ENCODE assay signal across 8 mouse cellular contexts in the genomic region with DNA sequence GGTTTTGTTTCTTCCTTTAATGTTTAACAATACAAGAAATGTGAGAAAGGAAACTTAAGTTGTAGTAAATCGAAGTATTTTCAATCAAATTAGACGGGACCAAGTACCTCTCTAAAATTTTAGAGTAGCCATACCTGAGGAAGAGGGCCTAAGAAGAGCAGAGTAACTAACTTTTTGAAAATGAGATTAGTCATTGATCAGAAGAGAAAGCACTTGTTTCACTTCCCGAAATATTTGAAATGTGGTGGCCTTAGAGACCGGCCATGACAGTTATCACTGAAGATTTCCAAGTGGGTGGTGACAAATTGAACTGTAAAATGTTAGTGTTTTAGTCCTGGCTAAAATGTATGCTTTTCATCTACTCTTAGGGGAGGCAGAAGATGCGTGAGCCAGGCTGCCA. TPM values are rescaled to one million over a fixed set of nuclear protein-coding genes. Genes with fewer than 3 reads are reported as not detected.
DNase-seq lines count a peak whose midpoint lies in the region; ATAC-seq and TF ChIP-seq lines count a peak whose summit lies in the region.

No protein-coding gene starts in this region.

- intact Hi-C loops in left cerebral cortex, postnatal 36 days (cut with DNase I): no loop called here

- peak overlapping the region; percentile 75 for H3K4me2 ChIP-seq in heart, embryonic 11.5 days
- peak overlapping the region; percentile 57 for H3K4me2 ChIP-seq in hindbrain, postnatal 0 days (ENCODE audit: low read depth, low read length)
- peak overlapping the region; percentile 54 for H3K4me2 ChIP-seq in midbrain, embryonic 12.5 days (replicated peaks)

- H3K9ac ChIP-seq in heart, embryonic 11.5 days (ENCODE audit: low read depth, low read length): peak overlapping the region; percentile 72
- H3K9ac ChIP-seq in hindbrain, postnatal 0 days (replicated peaks; ENCODE audit: low read length): no peak overlapping the region
- peak overlapping the region; percentile 44; the same call in 1 of the 2 replicates for H3K9ac ChIP-seq in midbrain, embryonic 12.5 days (replicated peaks)

- WGBS in heart, embryonic 11.5 days (ENCODE audit: insufficient replicate concordance): 30% methylated on average over 5 of the region's 5 CpGs
- 44% methylated on average over 5 of the region's 5 CpGs for WGBS in embryonic facial prominence, embryonic 10.5 days
- 62% methylated on average over 5 of the region's 5 CpGs for WGBS in hindbrain, postnatal 0 days
- 28% methylated on average over 5 of the region's 5 CpGs for WGBS in midbrain, embryonic 12.5 days

- no peaks in the 10 kb centered on the region for H3K36me3 ChIP-seq in heart, embryonic 11.5 days (ENCODE audit: control insufficient read depth, insufficient read depth, low read length)
- peaks cover 10% of the 10 kb centered on the region for H3K36me3 ChIP-seq in embryonic facial prominence, embryonic 10.5 days (replicated peaks)
- no peaks in the 10 kb centered on the region for H3K36me3 ChIP-seq in hindbrain, postnatal 0 days (ENCODE audit: insufficient read depth, low read length)
- H3K36me3 ChIP-seq in midbrain, embryonic 12.5 days: no peaks in the 10 kb centered on the region

- no peaks in the 10 kb centered on the region for H3K27me3 ChIP-seq in heart, embryonic 11.5 days (ENCODE audit: control insufficient read depth, insufficient read depth, low read length)
- no peaks in the 10 kb centered on the region for H3K27me3 ChIP-seq in embryonic facial prominence, embryonic 10.5 days (replicated peaks; ENCODE audit: low read depth, poor library complexity, severe bottlenecking)
- H3K27me3 ChIP-seq in hindbrain, postnatal 0 days (ENCODE audit: insufficient read depth, low read length): no peaks in the 10 kb centered on the region
- H3K27me3 ChIP-seq in midbrain, embryonic 12.5 days: no peaks in the 10 kb centered on the region

- no peak for ATAC-seq in heart, embryonic 11.5 days (replicated peaks; ENCODE audit: insufficient number of reproducible peaks, low FRiP score, low TSS enrichment)
- no peak for ATAC-seq in hindbrain, postnatal 0 days
- ATAC-seq in midbrain, embryonic 12.5 days (ENCODE audit: low FRiP score, low read depth): no peak
- no peak for ATAC-seq in erythroid progenitor cell, adult 5-6 weeks (replicated peaks; ENCODE audit: low FRiP score, poor library complexity, severe bottlenecking)

- H3K4me3 ChIP-seq in heart, embryonic 11.5 days (ENCODE audit: low read depth, low read length): peak overlapping the region; percentile 38
- peak overlapping the region; percentile 54 for H3K4me3 ChIP-seq in embryonic facial prominence, embryonic 10.5 days
- H3K4me3 ChIP-seq in hindbrain, postnatal 0 days (ENCODE audit: low read length): peak overlapping the region; percentile 29
- H3K4me3 ChIP-seq in midbrain, embryonic 12.5 days: peak overlapping the region; percentile 31

- DNase-seq in heart, adult 8-10 months (ENCODE audit: low spot score): no peak
- DNase-seq in embryonic facial prominence, embryonic 10.5 days (ENCODE audit: low spot score): no peak
- DNase-seq in hindbrain, postnatal 0 days (ENCODE audit: low spot score): no peak
- no peak for DNase-seq in layer of hippocampus, postnatal 14 days (ENCODE audit: low spot score in 2 of 2)
- no peak for DNase-seq in left cerebral cortex, postnatal 36 days (ENCODE audit: low spot score in 2 of 2)

- peaks cover 7% of the 10 kb centered on the region for H3K4me1 ChIP-seq in heart, embryonic 11.5 days (ENCODE audit: control insufficient read depth, insufficient read depth, low read length)
- peaks cover 59% of the 10 kb centered on the region for H3K4me1 ChIP-seq in embryonic facial prominence, embryonic 10.5 days
- 0 out of 2 replicates have a peak, but pooled peaks cover 2% of the 10 kb centered on the region for H3K4me1 ChIP-seq in hindbrain, postnatal 0 days (ENCODE audit: insufficient read depth, low read length)
- peaks cover 24% of the 10 kb centered on the region for H3K4me1 ChIP-seq in midbrain, embryonic 12.5 days

- no peak for TF ChIP-seq CTCF in hindbrain, postnatal 0 days (IDR thresholded peaks at IDR 0.05; ENCODE audit: low read depth)

- peak overlapping the region; percentile 89 for H3K27ac ChIP-seq in heart, embryonic 11.5 days (ENCODE audit: low read depth, low read length)
- peak overlapping the region; percentile 86 for H3K27ac ChIP-seq in embryonic facial prominence, embryonic 10.5 days (replicated peaks)
- 0 out of 2 replicates have a peak overlapping the region, but pooled peaks have one; percentile 62 for H3K27ac ChIP-seq in hindbrain, postnatal 0 days
- peak overlapping the region; percentile 67 for H3K27ac ChIP-seq in midbrain, embryonic 12.5 days (replicated peaks)

- H3K9me3 ChIP-seq in heart, embryonic 11.5 days (replicated peaks; ENCODE audit: control insufficient read depth, low read length): no peaks in the 10 kb centered on the region
- no peaks in the 10 kb centered on the region for H3K9me3 ChIP-seq in embryonic facial prominence, embryonic 10.5 days
- H3K9me3 ChIP-seq in hindbrain, postnatal 0 days (ENCODE audit: low read length): no peaks in the 10 kb centered on the region
- no peaks in the 10 kb centered on the region for H3K9me3 ChIP-seq in midbrain, embryonic 12.5 days

RNA-seq across cellular contexts. Expression of a gene that starts 59.9 kb away (rescaled TPM):
- polyA plus RNA-seq in heart, embryonic 11.5 days (2014; fragmentation: Nextera tagmentation; extraction: Ambion mirVana): 45.5 and 59.9 TPM in 2 replicates
- total RNA-seq in heart, adult 8-10 months (2022): 10 to 100 TPM; 12.9 to 18.7 (median 15.2) TPM
- 122 and 131 TPM in 2 replicates for polyA plus RNA-seq in embryonic facial prominence, embryonic 10.5 days (2016; fragmentation: Nextera tagmentation; extraction: Ambion mirVana)
- total RNA-seq in hindbrain, postnatal 0 days (2014; rRNA removed): 65.3 and 74.0 TPM in 2 replicates
- 32.5 and 35.2 TPM in 2 replicates for polyA plus RNA-seq in hindbrain, postnatal 0 days (2015; fragmentation: Nextera tagmentation; extraction: Ambion mirVana)
- 23.9 and 24.3 TPM in 2 replicates for polyA plus RNA-seq in midbrain, embryonic 12.5 days (2016; fragmentation: Nextera tagmentation; extraction: Ambion mirVana)
- total RNA-seq in erythroid progenitor cell, adult 5-6 weeks (2015; ENCODE audit: low replicate concordance): 8.4 and 27.0 TPM in 2 replicates
- 5.5 and 6.5 TPM in 2 replicates for total RNA-seq in erythroid progenitor cell, adult 5-6 weeks (2017; ENCODE audit: low replicate concordance)
- 10 to 100 TPM; 75.7 to 83.9 TPM for total RNA-seq in layer of hippocampus, postnatal 14 days (2021)
- total RNA-seq in left cerebral cortex, postnatal 36 days (2021): 100 to 1,000 TPM in 1 of 2 experiments, 10 to 100 TPM in 1; 72.3 to 107 TPM
